Mouse (Mus musculus) myocyte (in vitro differentiated cells): Measurements from ENCODE around the gene Atp6v1fnb. TPM values are rescaled to one million over a fixed set of nuclear protein-coding genes. Genes with fewer than 3 reads are reported as not detected.

Experiments
- H3K27me3 ChIP-seq: one replicate; pipeline ENCODE4 v1.6.1; 2011; ENCODE audit not compliant: control insufficient read depth, insufficient read depth, insufficient read length
- H3K36me3 ChIP-seq: one replicate; pipeline ENCODE4 v1.6.1; 2011; ENCODE audit not compliant: control insufficient read depth, insufficient read depth
- H3K4me2 ChIP-seq: one replicate; pipeline ENCODE4 v1.6.1; 2011; ENCODE audit warnings: low read depth, control low read depth
- H3K4me3 ChIP-seq: one replicate; pipeline ENCODE4 v1.5.1; 2011; ENCODE audit warnings: mild to moderate bottlenecking, control low read depth, moderate library complexity
- H3K79me2 ChIP-seq: one replicate; pipeline ENCODE4 v1.6.1; 2011; ENCODE audit not compliant: control insufficient read depth, insufficient read depth
- H3ac ChIP-seq: one replicate; pipeline ENCODE4 v1.6.1; 2011; ENCODE audit not compliant: control insufficient read depth, insufficient read length
- CEBPB ChIP-seq: IDR thresholded peaks from 2 replicates; pipeline ENCODE4 v1.6.1; 2011; ENCODE audit warnings: mild to moderate bottlenecking, moderate library complexity; ENCODE audit not compliant: poor library complexity, insufficient read depth, severe bottlenecking
- E2F4 ChIP-seq: IDR thresholded peaks from one replicate; pipeline ENCODE4 v1.6.1; 2011; ENCODE audit warnings: mild to moderate bottlenecking, control low read depth, moderate library complexity; ENCODE audit not compliant: insufficient read depth
- MAX ChIP-seq: IDR thresholded peaks from one replicate; pipeline ENCODE4 v1.6.1; 2011; ENCODE audit warnings: low read depth, mild to moderate bottlenecking, control low read depth
- MYOD1 ChIP-seq, 3 experiments: IDR thresholded peaks; one replicate each; pipeline ENCODE4 v1.6.1; 2011; ENCODE audit warnings: control low read depth in 2 of 3, low read depth in 2 of 3, mild to moderate bottlenecking in 2 of 3, moderate library complexity in 1 of 3; ENCODE audit not compliant: insufficient read length in 2 of 3, control insufficient read depth in 1 of 3
- MYOG ChIP-seq, 3 experiments: IDR thresholded peaks; one replicate each; pipeline ENCODE4 v1.6.1; 2011; ENCODE audit warnings: control low read depth in 2 of 3, low read depth in 2 of 3, mild to moderate bottlenecking in 2 of 3; ENCODE audit not compliant: insufficient read length in 2 of 3, control insufficient read depth in 1 of 3, insufficient read depth in 1 of 3
- POLR2A ChIP-seq: IDR thresholded peaks from one replicate; pipeline ENCODE4 v1.6.1; 2011; ENCODE audit warnings: low read depth, mild to moderate bottlenecking, control low read depth, moderate library complexity; ENCODE audit not compliant: insufficient read length
- POLR2AphosphoS2 ChIP-seq: IDR thresholded peaks from one replicate; pipeline ENCODE4 v1.6.1; 2011; ENCODE audit warnings: low read depth, control low read depth; ENCODE audit not compliant: insufficient read length
- REST ChIP-seq: IDR thresholded peaks from one replicate; pipeline ENCODE4 v1.6.1; 2011; ENCODE audit warnings: mild to moderate bottlenecking, control low read depth, moderate library complexity; ENCODE audit not compliant: insufficient read depth, insufficient read length
- SRF ChIP-seq: IDR thresholded peaks from one replicate; pipeline ENCODE4 v1.6.1; 2011; ENCODE audit warnings: low read depth; ENCODE audit not compliant: control insufficient read depth, insufficient read length
- TCF12 ChIP-seq: IDR thresholded peaks from one replicate; pipeline ENCODE4 v1.6.1; 2011; ENCODE audit warnings: mild to moderate bottlenecking, control low read depth; ENCODE audit not compliant: poor library complexity, insufficient read depth, severe bottlenecking
- TCF3 ChIP-seq: IDR thresholded peaks from one replicate; pipeline ENCODE4 v1.6.1; 2011; ENCODE audit warnings: low read depth, control low read depth; ENCODE audit not compliant: insufficient read length
- USF1 ChIP-seq: IDR thresholded peaks from one replicate; pipeline ENCODE4 v1.6.1; 2011; ENCODE audit warnings: low read depth, mild to moderate bottlenecking, control low read depth, moderate library complexity
- polyA plus RNA-seq: library from polyadenylated mRNA; unstranded; fragments of >200 nt; fragmentation: generic; extraction: Trizol; gene quantifications from one replicate; pipeline ENCODE4 v1.2.1, GENCODE M21; 2012; ENCODE audit warnings: missing spikeins

Atp6v1fnb gene
- polyA plus RNA-seq, 1 experiment: not detected

DNA sequence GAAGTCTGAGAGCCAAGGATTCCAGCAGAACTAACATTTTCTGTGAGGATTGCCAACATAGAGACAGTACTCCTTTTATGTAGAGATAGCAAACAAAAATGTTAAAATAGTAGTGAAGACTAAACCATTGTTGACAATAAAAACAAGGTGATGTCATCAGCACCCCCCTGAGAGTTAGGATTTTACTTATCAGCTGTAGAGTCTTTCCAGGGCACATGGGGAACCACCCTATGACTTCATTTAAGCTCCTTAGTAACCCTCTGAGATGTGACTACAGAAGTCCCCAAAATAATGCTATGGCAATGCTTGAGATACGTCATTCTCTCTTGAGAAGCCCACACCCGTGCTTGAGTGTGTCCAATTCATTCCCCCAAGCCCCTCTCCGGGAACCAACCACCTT lies 7.8 kb upstream of the Atp6v1fnb start:
- Histone ChIP-seq H3K79me2 (no peaks in the 10 kb centered on the region), H3K36me3 (peaks cover 23% of the 10 kb centered on the region), H3K4me3 (no peak overlapping the region), H3ac (no peak overlapping the region), H3K4me2 (no peak overlapping the region), H3K27me3 (no peaks in the 10 kb centered on the region)
- no peak for TF ChIP-seq TCF3
- TF ChIP-seq POLR2AphosphoS2: no peak
- no peak for TF ChIP-seq MYOD1 (IDR thresholded peaks at IDR 0.05; ENCODE audit: control insufficient read depth in 1 of 3, insufficient read length in 2 of 3, low read depth in 2 of 3)
- TF ChIP-seq SRF: no peak
- no peak for TF ChIP-seq CEBPB
- no peak for TF ChIP-seq USF1
- TF ChIP-seq MYOG (IDR thresholded peaks at IDR 0.05; ENCODE audit: control insufficient read depth in 1 of 3, insufficient read depth in 1 of 3, insufficient read length in 2 of 3, low read depth in 2 of 3): no peak
- TF ChIP-seq E2F4: no peak

DNA sequence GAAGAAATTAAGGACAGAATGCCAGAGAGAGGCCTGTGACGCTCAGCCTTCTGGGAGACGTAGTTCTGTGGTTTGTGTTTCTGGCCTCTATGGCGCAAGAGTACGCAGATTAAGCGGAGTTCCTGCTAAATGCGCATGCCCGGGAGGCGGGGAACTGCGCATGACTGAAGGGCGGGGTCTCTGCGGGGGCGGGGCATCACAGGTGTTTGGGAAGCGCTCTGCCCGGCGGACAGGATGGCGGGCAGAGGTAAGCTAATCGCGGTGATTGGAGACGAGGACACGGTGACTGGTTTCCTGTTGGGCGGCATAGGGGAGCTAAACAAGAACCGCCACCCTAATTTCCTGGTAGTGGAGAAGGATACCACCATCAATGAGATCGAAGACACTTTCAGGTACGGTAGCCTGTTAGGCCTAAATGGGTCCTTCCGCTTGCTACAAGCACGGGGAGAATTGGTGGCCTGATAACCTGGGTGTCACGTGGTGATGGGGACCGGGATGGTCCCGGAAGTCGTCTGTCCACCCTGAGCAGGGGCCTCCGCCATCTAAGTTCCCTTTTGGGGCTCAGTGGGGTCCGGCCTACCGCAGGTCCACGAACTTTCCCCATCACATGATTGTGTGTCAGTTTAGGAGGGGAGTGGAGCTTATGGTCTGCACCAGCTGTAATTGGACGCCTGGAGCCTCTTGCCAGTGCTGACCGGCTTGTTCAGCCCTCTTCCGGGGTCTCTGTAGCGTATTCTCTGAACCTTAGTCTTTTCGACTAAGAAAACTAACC lies 3.5 kb upstream of the Atp6v1fnb start, which contains the start of gene Atp6v1f:
Gene Atp6v1f, plus strand, starts transcription at position 136 of the 772 bp plus-strand sequence.
- H3K27me3 ChIP-seq: no peaks in the 10 kb centered on the region

DNA sequence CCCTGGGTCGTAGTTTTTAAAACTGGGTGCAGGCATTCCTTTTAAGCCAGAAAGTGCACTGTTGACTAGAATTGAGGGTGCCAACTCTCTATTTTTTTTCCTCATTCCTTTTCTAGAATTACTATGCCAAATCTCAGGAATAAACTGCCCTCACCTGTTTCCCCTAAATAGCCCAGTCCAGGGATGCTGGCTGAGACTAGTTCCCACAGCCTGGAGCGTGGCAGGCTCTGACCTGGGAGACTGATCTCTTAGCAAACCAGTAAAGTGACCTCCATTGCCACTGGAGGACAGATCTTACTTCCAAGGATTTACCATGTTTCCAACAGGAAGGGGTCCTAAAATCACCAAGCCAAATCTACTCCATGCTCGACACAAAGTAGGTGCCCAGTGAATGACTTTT lies 2.4 kb upstream of the Atp6v1fnb start:
- peak overlapping the region; percentile 76 for H3K4me2 ChIP-seq
- H3K79me2 ChIP-seq: no peaks in the 10 kb centered on the region
- H3K27me3 ChIP-seq: no peaks in the 10 kb centered on the region
- peak overlapping the region; percentile 75 for H3K4me3 ChIP-seq
- H3ac ChIP-seq: no peak overlapping the region
- H3K36me3 ChIP-seq: peaks cover 7% of the 10 kb centered on the region
- TF ChIP-seq POLR2AphosphoS2 (no peak), SRF (no peak), REST (no peak), TCF12 (no peak), POLR2A (no peak), CEBPB (no peak), TCF3 (no peak), MAX (no peak), MYOD1 (IDR thresholded peaks at IDR 0.05; ENCODE audit: control insufficient read depth in 1 of 3, insufficient read length in 2 of 3, low read depth in 2 of 3) (no peak), USF1 (no peak), E2F4 (no peak), MYOG (IDR thresholded peaks at IDR 0.05; ENCODE audit: control insufficient read depth in 1 of 3, insufficient read depth in 1 of 3, insufficient read length in 2 of 3, low read depth in 2 of 3) (no peak)

More for the DNA sequence above, 3.5 kb upstream of the Atp6v1fnb start, which contains the start of gene Atp6v1f:
- H3K79me2 ChIP-seq: no peaks in the 10 kb centered on the region
- H3K4me3 ChIP-seq: peak within 1 kb of the TSS; percentile 75
- TF ChIP-seq CEBPB (peak; percentile 96), POLR2A (peak; percentile 51), MYOD1 (IDR thresholded peaks at IDR 0.05; ENCODE audit: control insufficient read depth in 1 of 3, insufficient read length in 2 of 3, low read depth in 2 of 3) (peak in 1 of 3 experiments; percentile 56), TCF12 (no peak), REST (no peak), POLR2AphosphoS2 (no peak), TCF3 (no peak), USF1 (peak; percentile 81), MYOG (IDR thresholded peaks at IDR 0.05; ENCODE audit: control insufficient read depth in 1 of 3, insufficient read depth in 1 of 3, insufficient read length in 2 of 3, low read depth in 2 of 3) (peak in 1 of 3 experiments; percentile 38)
- peak within 1 kb of the TSS; percentile 76 for H3K4me2 ChIP-seq
- H3ac ChIP-seq: peak within 1 kb of the TSS; percentile 13
- peaks cover 7% of the 10 kb centered on the region for H3K36me3 ChIP-seq

DNA sequence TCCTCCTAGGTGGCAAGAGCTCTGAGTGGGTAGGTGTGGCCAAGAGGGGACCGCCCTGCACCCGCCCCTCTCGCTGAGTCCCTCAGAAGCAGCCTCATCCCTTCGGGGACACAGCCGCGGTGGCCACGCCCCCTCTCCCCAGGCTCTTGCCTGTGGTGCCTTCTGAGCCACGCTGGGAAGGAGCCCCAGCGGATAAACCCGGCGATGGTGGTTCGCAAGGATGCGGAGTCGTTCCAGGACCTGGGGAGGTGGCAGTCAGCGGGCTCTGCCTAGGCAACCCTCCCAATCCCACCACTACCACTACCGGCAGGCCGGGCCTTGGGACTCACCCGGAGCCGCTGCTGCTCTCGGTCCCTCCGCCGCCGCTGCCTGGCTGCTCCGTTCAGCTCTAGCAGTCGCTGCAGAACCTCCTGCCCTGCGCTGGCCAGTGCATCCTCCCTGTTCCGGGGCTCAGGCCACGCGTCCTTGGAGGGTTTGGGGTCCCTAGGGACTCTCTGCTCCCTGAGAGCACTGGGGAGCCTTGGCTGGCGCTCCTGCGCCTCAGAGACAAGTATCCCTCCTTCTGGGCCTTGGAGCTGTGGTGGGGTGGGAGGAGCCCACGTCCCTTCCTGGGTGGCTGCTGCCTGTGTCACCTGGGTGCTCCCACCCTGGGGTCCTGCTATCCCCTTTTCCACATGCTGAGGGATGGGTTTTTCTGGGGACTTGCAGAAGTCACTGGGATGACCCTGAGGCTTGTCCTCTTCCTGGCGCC lies 2.9 kb downstream of the Atp6v1fnb start:
- Histone ChIP-seq H3ac (no peak overlapping the region), H3K4me3 (no peak overlapping the region), H3K4me2 (peak overlapping the region; percentile 4), H3K36me3 (peaks cover 7% of the 10 kb centered on the region), H3K27me3 (no peaks in the 10 kb centered on the region), H3K79me2 (no peaks in the 10 kb centered on the region)
- no peak for TF ChIP-seq TCF12
- TF ChIP-seq POLR2A: no peak
- TF ChIP-seq POLR2AphosphoS2: no peak
- no peak for TF ChIP-seq USF1
- no peak for TF ChIP-seq SRF
- TF ChIP-seq MYOD1 (IDR thresholded peaks at IDR 0.05; ENCODE audit: control insufficient read depth in 1 of 3, insufficient read length in 2 of 3, low read depth in 2 of 3): no peak
- no peak for TF ChIP-seq REST
- no peak for TF ChIP-seq TCF3
- no peak for TF ChIP-seq MYOG (IDR thresholded peaks at IDR 0.05; ENCODE audit: control insufficient read depth in 1 of 3, insufficient read depth in 1 of 3, insufficient read length in 2 of 3, low read depth in 2 of 3)
- TF ChIP-seq MAX: no peak
- no peak for TF ChIP-seq CEBPB
- TF ChIP-seq E2F4: no peak
